Mouse (Mus musculus): Measurements from ENCODE around the gene Gm42791. TPM values are rescaled to one million over a fixed set of nuclear protein-coding genes. Genes with fewer than 3 reads are reported as not detected.

The Gm42791 gene
- polyA plus RNA-seq, 2 experiments: not detected

DNA sequence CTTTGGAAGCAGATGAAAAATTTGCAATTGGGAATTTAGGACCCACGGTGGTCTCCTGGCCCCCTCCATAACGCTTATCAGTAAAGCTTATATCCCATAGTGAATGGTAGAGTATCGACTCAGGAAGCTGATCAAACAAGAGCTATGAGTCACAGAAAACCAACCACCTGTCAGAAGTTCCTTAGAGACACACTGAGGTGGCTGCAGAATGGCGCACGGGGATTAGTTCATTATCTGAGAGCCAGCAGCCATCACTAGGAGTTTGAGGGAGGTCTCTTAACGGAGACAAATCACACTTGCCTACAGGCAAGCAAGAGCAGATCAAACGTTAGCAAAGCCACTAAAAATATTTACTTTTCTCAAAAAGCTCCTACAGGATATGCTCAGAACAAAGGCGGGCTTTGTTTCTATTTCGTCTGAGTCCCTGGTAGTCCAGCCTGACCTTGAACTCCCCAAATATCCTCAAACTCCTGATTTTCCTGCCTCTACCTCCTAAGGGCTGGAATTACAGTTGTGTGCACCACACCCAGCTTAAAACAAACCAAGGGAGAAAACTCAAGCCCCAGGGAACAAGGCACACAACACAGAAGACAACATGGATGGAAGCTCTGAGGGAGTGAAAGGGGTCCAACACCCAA is 37.9 kb downstream of the Gm42791 start:
- WGBS (ENCODE audit: insufficient replicate concordance): 29% methylated on average over 9 of the region's 9 CpGs
- Histone ChIP-seq H3K27me3 (ENCODE audit: control insufficient read depth, insufficient read depth, low read length) (no peaks in the 10 kb centered on the region), H3K4me1 (replicated peaks; ENCODE audit: control insufficient read depth in 2 of 2, insufficient read depth in 2 of 2, low read length in 1 of 2) (peaks cover 7 to 30% of the 10 kb centered on the region in 2 experiments), H3K9me3 (ENCODE audit: control insufficient read depth, low read length) (no peaks in the 10 kb centered on the region), H3K4me2 (ENCODE audit: low read depth) (no peak overlapping the region; the same call in 1 of the 2 replicates), H3K27ac (no peak overlapping the region), H3K4me3 (ENCODE audit: insufficient read depth in 1 of 2, low read depth in 2 of 2, low read length in 2 of 2) (no peak overlapping the region), H3K9ac (replicated peaks) (no peak overlapping the region), H3K36me3 (replicated peaks; ENCODE audit: control insufficient read depth, insufficient read depth, low read depth) (no peaks in the 10 kb centered on the region)
- ATAC-seq (ENCODE audit: insufficient read depth) (no peak), DNase-seq (ENCODE audit: low read depth in 3 of 3, low spot score in 3 of 3) (no peak)
- TF ChIP-seq EP300 (IDR thresholded peaks at IDR 0.05; ENCODE audit: low read depth) (no peak), CTCF (IDR thresholded peaks at IDR 0.05; ENCODE audit: low read depth) (no peak)

DNA sequence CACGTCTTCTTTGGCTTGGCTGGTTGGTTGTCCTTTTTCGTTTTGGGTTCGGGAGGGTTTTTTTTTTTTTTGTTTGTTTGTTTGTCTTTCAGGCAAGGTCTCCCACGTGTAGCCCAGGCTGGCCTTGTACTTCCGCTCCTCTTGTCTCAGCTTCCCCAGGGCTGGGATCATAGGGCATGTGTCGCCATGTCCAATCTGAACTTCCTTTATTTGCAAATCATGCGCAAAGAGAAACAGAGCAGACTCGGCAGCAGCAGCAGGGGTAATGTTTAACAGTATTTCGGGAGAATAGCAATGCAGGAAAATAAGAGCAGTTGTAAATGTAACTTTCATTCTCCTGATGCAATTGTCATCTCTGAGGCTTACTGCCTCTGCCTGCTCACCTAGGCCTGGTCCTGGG is 38.9 kb downstream of the Gm42791 start:
- no peak for ATAC-seq (ENCODE audit: insufficient read depth)
- 55% methylated on average over 9 of the region's 9 CpGs for WGBS (ENCODE audit: insufficient replicate concordance)
- H3K9me3 ChIP-seq (ENCODE audit: control insufficient read depth, low read length): no peaks in the 10 kb centered on the region
- TF ChIP-seq EP300 (IDR thresholded peaks at IDR 0.05; ENCODE audit: low read depth) (no peak), CTCF (IDR thresholded peaks at IDR 0.05; ENCODE audit: low read depth) (no peak)
- H3K27me3 ChIP-seq (ENCODE audit: control insufficient read depth, insufficient read depth, low read length): no peaks in the 10 kb centered on the region
- no peak for DNase-seq (ENCODE audit: low read depth in 3 of 3, low spot score in 3 of 3)
- no peak overlapping the region for H3K4me2 ChIP-seq (ENCODE audit: low read depth)
- H3K4me1 ChIP-seq (replicated peaks; ENCODE audit: control insufficient read depth in 2 of 2, insufficient read depth in 2 of 2, low read length in 1 of 2): peaks cover 7 to 30% of the 10 kb centered on the region in 2 experiments
- no peak overlapping the region for H3K27ac ChIP-seq
- H3K9ac ChIP-seq (replicated peaks): no peak overlapping the region
- H3K4me3 ChIP-seq (ENCODE audit: insufficient read depth in 1 of 2, low read depth in 2 of 2, low read length in 2 of 2): no peak overlapping the region
- H3K36me3 ChIP-seq (replicated peaks; ENCODE audit: control insufficient read depth, insufficient read depth, low read depth): no peaks in the 10 kb centered on the region

DNA sequence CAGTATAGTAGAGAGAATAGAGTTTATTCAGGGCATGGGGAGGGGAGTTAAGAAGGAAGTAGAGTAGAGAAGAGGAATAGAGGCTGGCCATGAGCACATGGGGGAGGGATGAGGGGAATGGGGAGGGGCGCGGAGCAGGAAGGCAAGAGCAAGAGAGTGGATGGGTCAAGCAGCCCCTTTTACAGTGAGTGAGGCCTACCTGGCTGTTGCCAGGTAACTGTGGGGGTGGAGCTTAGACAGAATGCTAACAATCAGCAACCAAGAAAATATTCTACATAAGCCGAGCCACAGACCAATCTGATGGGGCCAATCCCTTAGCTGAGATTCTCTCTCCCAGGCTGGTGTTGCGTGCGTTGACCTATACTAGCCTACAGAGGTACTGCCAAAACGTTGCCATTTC is 39.4 kb downstream of the Gm42791 start:
- WGBS (ENCODE audit: insufficient replicate concordance): 77% methylated on average over 6 of the region's 6 CpGs
- Histone ChIP-seq H3K4me1 (replicated peaks; ENCODE audit: control insufficient read depth in 2 of 2, insufficient read depth in 2 of 2, low read length in 1 of 2) (peaks cover 7 to 30% of the 10 kb centered on the region in 2 experiments), H3K27me3 (ENCODE audit: control insufficient read depth, insufficient read depth, low read length) (no peaks in the 10 kb centered on the region), H3K9me3 (ENCODE audit: control insufficient read depth, low read length) (no peaks in the 10 kb centered on the region), H3K4me2 (ENCODE audit: low read depth) (no peak overlapping the region), H3K4me3 (ENCODE audit: insufficient read depth in 1 of 2, low read depth in 2 of 2, low read length in 2 of 2) (no peak overlapping the region), H3K36me3 (replicated peaks; ENCODE audit: control insufficient read depth, insufficient read depth, low read depth) (no peaks in the 10 kb centered on the region), H3K27ac (no peak overlapping the region), H3K9ac (replicated peaks) (no peak overlapping the region)
- TF ChIP-seq EP300 (IDR thresholded peaks at IDR 0.05; ENCODE audit: low read depth) (no peak), CTCF (IDR thresholded peaks at IDR 0.05; ENCODE audit: low read depth) (no peak)
- ATAC-seq (ENCODE audit: insufficient read depth) (no peak), DNase-seq (ENCODE audit: low read depth in 3 of 3, low spot score in 3 of 3) (no peak)

DNA sequence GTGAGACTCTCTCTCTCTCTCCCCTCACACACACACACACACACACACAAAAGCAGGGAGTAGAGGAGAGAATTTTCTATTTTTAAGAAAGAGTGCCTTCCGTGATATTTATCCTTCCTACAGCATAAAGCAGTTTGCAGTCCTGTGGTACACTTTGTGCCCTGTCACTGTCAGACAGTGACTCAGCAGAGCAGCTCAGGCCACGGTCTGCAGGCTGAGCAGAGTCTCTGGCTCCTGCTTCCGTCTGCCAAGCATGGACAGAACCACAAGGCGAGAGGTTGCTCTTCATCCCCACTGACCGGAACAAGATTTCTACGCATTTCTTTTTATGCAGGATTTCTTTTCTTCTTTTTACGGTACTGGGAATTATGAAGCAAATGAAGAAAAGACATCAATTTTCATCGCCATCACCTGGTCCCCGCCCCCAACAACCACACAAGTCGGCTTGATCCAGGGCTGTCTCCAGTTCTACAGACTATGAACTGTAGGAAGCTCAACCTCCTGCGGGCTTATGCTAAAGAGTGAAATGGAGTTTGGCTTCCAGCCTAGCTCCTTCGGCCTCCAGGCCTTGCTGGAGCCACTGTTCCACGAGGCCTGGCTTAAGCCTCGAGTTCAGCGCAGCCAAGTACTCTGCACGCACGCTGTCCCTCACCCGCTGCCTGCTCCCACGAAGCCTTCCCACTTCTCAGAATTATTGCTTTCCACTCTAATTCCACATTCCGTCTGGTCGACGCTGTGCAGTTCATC is 40.5 kb downstream of the Gm42791 start:
- Histone ChIP-seq H3K27ac (no peak overlapping the region), H3K4me2 (ENCODE audit: low read depth) (no peak overlapping the region), H3K4me3 (ENCODE audit: insufficient read depth in 1 of 2, low read depth in 2 of 2, low read length in 2 of 2) (no peak overlapping the region), H3K4me1 (replicated peaks; ENCODE audit: control insufficient read depth in 2 of 2, insufficient read depth in 2 of 2, low read length in 1 of 2) (peaks cover 3 to 22% of the 10 kb centered on the region in 2 experiments), H3K36me3 (replicated peaks; ENCODE audit: control insufficient read depth, insufficient read depth, low read depth) (no peaks in the 10 kb centered on the region), H3K9ac (replicated peaks) (no peak overlapping the region), H3K27me3 (ENCODE audit: control insufficient read depth, insufficient read depth, low read length) (no peaks in the 10 kb centered on the region), H3K9me3 (ENCODE audit: control insufficient read depth, low read length) (no peaks in the 10 kb centered on the region)
- peak; percentile 57; the same call in 1 of the 2 replicates for ATAC-seq (ENCODE audit: insufficient read depth)
- 0 out of 2 replicates have a peak, but pooled peaks have one; percentile 20 for TF ChIP-seq EP300 (IDR thresholded peaks at IDR 0.05; ENCODE audit: low read depth)
- no peak for TF ChIP-seq CTCF (IDR thresholded peaks at IDR 0.05; ENCODE audit: low read depth)
- 62% methylated on average over 22 of the region's 22 CpGs for WGBS (ENCODE audit: insufficient replicate concordance)
- DNase-seq (ENCODE audit: low read depth in 3 of 3, low spot score in 3 of 3): no peak

DNA sequence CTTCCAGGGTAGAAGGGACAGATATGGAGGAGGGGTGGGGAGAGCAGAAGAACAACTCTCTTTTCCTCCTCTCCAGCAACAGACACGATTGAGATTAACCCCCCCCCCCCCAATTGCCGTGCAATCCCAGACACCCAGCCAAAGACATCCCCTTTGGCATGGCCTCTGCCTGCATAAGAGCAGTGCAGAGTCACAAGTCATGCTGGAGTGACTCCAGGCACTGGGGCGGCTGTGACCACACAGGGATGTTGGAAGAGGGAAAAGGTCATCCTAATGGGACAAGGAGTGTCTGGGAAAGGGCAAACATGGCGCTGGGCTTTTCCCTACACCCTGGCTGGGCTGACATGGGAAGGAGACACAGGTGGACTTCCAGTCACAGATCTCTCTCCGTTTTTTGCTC is 41.8 kb downstream of the Gm42791 start:
- no peak for TF ChIP-seq EP300 (IDR thresholded peaks at IDR 0.05; ENCODE audit: low read depth)
- TF ChIP-seq CTCF (IDR thresholded peaks at IDR 0.05; ENCODE audit: low read depth): no peak

More for the DNA sequence above, 41.8 kb downstream of the Gm42791 start:
- no peak overlapping the region for H3K4me3 ChIP-seq (ENCODE audit: insufficient read depth in 1 of 2, low read depth in 2 of 2, low read length in 2 of 2)
- no peak overlapping the region for H3K9ac ChIP-seq (replicated peaks)
- no peak overlapping the region for H3K27ac ChIP-seq
- 76% methylated on average over 5 of the region's 5 CpGs for WGBS (ENCODE audit: insufficient replicate concordance)
- no peaks in the 10 kb centered on the region for H3K36me3 ChIP-seq (replicated peaks; ENCODE audit: control insufficient read depth, insufficient read depth, low read depth)
- peaks cover 0 to 15% of the 10 kb centered on the region in 2 experiments; a peak in 2 of 4 replicates for H3K4me1 ChIP-seq (replicated peaks; ENCODE audit: control insufficient read depth in 2 of 2, insufficient read depth in 2 of 2, low read length in 1 of 2)
- no peaks in the 10 kb centered on the region for H3K9me3 ChIP-seq (ENCODE audit: control insufficient read depth, low read length)
- H3K27me3 ChIP-seq (ENCODE audit: control insufficient read depth, insufficient read depth, low read length): no peaks in the 10 kb centered on the region
- ATAC-seq (ENCODE audit: insufficient read depth): no peak
- no peak overlapping the region for H3K4me2 ChIP-seq (ENCODE audit: low read depth)
- DNase-seq (ENCODE audit: low read depth in 3 of 3, low spot score in 3 of 3): no peak
